Mouse (Mus musculus) thymus, postnatal 36 days (tissue): ENCODE measurements around the gene Cxcr2.

ENCODE experiments used
- DNase-seq, 2 experiments: peaks; one replicate each; pipeline ENCODE4 v3.0.0; 2022; ENCODE audit warnings: mixed read lengths in 2 of 2

Cxcr2 gene

DNA sequence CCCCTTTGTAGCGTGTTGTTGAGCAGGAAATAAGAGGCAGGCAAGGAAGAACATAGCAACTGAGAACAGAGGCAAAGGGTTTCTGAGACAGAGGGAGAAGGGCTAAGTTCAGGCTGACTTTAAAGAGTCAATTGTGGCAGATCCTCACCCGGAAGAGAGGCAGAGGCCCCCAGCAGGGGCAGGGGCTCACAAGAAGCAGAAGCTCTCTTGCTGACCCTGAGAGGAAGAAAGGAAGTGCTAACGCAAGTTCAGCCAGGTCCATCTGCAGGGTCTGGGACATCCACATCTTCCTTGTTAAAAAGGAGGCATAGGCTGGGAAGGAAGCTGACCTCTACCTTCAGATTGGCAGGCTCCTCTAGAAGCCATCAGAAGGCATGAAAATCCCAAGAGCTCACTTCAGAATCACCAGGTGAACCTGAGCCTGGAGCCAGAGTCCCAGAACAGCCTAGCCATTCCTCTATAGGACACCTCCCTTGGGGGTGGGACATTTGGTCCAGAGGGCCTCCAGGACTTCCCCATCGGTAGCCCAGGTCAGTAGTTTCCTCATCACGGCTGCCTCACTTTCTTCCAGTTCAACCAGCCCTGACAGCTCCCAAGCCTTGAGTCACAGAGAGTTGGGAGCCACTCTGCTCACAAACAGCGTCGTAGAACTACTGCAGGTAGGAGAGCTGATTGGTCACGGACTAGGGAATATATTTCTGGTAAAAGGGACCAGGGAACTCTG, at the start of gene Cxcr2:
Gene Cxcr2 (plus strand): TSS at position 529 of the 724 bp plus-strand sequence.
- peak; percentile 31 to 44 for DNase-seq

DNA sequence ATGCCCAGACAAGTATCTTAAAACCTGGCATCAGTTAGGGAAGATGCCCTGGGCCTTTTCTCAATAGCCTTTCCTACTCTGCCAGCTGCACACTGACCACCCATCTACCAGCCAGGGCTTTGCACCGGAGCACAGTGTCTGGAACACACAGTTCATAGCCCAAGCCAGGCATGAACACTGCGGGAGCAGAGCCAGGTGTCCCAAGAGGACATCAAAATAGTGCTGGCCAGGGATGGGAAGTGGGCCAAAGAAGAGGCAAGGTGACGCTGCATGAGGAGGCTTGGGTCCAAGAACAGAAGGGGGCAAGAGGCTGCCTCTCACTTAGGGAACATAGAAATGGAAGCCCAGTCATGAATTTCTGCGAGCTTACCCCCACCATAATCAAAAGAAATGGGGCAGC, 48.1 kb upstream of the Cxcr2 start:
- no peak for DNase-seq

DNA sequence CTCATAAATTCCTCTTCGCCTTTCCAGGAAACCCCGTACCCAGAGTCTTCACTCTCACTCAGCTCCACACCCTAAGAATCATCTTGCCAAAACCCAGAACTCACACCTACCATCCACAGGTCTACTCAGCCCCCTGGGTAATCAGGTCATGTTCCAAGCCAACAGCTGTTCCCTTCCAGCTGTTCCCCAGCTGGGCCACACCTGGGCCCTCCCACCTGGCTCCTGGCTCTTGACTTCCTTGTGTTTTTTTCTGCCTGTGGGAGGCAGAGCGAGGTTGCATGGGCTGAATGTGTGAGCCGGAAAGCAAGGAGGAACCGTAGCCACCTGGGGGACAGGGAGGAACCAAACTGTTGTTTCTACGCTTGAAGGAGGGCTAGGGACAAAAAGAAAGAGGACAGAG, 47.6 kb upstream of the Cxcr2 start:
- no peak for DNase-seq

DNA sequence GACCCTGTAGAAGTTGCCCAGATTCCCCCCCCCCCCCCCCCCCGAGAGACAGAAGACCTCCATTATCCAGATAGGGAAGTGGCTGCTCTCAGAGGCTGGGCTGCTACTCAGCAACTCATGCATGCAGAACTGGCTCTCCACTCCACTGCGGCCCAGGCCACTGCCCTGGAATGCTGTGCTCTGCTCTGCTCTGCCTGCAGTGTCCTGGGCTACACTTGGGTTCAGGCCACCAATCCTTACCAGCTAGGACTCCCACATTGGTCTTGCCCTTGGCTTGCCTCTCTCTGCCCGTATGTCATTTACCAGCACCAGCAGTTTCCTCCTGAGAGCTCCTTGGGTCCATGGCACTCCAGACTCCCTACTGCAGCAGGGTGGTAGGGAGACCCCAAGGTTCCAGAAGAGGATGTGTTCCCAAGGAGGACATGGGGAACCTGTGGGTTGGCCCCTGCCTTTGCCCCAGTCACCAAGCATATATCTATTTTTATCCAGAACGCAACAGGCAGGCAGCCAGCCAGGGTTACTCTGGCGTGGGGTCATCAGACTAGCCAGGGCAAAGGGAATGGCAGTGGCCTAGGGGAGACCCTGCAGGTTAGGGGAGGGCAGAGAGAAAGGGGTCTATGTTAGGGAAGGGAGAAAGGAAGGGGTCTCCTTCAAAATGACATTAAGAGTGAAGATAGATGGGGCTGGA, 45.7 kb upstream of the Cxcr2 start:
- no peak for DNase-seq

DNA sequence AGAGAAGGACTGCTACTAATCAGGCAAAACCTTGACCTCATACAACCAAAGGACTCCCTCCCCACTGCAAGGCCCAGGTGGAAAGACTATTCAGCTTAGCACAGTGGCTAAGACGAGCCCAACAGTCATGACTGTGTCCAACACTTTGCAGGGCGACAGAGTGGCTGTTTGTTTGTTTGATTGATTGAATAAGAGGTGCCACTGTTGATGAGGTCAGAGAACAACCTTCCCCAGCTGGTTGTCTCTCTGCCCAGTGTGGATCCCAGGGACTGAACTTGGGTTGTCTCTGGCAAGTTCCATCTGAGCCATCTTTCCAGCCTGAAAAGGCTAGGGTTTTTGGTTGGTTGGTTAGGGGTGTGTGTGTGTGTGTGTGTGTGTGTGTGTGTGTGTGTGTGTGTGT, 44.1 kb upstream of the Cxcr2 start:
- no peak for DNase-seq

DNA sequence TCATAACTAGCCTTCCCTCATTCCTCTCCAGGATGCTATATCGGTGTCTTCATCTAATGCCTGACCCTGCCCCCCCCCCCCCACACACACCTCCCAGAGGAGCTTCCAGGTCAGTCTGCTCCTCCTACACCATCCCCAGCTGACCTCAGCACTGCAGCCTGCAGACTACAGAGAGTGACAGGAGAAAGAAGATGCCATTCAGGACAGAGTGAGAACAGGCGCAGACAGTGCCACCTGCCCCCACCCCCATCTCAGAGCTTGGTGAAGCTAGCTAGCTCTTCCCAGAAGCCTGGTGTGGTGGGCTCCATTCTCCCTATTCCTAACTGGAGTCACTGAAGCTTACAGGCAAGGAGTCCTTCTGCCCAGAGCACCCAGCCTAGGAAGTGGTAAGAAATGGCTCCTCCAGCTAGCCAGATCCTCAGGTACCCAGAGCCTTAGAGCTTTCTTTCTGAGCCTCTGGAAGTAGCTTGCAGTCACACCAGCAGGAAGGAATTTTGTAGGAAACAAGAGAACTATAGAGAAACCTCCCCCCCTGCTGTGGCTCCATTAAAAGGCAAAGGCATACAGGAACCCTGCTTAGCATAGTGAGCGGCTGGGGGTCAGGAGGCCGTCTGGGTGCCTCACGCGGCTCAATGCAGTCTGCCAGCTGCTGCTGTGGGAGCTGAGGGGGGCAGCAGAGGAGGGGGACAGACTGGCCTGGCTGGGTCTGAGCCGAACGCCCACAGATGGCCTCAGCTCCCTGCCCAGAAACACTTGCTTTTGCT, 42.7 kb upstream of the Cxcr2 start:
- DNase-seq: no peak

DNA sequence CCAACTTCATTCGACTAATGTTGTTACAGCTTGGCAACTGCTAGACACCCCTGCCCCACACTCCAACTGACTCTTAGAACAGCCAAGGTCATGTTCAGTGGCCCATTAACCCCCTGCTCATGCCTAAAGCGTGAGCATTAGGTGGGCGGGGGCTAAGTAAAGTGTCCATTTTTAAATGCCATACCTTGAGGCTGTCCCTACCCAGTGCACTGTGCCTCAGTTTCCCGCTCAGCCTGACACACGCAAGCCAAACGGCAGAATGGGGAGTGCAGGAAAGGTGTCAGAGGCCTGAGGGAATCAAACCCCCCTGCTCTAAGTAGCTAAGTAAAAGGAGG, 42.1 kb upstream of the Cxcr2 start:
- DNase-seq: no peak

DNA sequence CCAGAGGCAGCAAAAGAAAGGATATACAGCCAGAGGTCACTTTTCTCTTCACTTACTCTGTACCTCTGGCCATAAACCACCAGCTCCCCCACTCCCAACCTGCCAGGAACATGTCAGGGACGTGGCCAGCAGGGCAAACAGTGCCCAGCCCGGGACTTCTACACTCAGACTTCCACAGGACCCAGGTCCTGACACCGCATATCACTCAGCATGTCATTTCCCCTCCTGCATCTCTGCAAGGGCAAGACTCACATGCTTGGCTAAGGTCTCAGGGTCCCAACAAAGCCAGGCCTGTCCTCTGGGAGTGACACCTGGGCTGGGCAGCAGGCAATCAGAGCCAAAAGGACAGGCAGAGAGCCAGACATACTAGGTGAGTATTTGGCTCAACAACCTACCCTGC, 40.7 kb upstream of the Cxcr2 start:
- DNase-seq: no peak

DNA sequence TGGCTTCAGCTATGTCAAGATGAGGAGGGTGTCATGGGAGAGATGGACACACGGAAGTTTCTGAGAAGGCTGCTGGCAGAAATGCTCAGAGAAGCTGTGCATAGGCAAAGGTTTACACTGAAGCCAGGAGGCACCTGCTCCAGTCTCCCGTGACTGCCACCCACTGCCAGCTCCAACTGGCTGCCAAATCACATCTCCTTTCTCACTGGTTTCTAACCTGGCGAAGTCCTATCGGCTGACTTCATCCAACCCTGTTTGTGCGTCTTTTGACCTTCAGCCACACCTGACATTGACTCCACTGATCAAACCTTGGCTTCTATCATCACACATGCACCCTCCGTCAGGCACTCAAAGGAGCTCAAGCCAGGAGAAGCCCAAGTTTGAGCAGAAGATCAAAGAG, 35.9 kb upstream of the Cxcr2 start:
- DNase-seq: no peak

DNA sequence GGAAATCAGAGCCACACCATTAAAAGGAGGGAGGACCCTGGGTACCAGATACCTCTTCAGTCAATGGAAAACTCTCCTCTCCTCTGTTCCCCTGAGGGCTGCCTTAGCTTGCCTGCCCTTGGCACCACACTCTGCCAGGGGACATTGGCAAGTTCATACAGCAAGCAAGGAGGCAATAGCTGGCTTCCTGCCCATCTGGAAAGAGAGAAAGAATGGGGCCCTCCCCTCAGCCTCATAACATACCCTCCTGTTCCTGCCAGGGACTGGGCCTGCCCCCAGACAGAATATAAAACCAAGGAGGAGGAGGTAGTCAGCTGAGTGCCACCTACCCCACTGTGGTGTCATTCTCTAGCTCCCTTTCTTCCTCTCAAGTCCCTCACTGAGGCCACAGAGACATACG, 34.7 kb upstream of the Cxcr2 start:
- DNase-seq: no peak

DNA sequence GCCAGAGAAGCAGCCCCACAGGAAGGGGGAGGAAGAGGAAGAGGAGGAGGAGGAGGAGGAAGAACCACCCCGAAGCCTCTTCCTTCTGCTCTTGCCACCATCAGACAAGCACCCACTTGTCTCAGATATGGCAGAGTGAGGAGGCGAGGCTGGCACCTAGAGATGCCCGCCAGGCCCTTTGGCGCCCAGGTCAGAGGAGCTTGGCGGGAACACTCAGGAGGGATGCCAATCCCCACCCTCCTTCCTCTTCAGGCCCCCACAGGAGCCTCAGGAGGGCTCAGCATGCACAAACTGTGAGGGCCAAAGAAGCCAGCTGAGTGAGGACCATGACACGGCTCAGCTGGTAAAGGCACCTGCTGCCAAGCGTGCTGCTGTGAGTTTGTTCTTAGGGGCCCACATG, 32.7 kb upstream of the Cxcr2 start:
- DNase-seq: no peak

DNA sequence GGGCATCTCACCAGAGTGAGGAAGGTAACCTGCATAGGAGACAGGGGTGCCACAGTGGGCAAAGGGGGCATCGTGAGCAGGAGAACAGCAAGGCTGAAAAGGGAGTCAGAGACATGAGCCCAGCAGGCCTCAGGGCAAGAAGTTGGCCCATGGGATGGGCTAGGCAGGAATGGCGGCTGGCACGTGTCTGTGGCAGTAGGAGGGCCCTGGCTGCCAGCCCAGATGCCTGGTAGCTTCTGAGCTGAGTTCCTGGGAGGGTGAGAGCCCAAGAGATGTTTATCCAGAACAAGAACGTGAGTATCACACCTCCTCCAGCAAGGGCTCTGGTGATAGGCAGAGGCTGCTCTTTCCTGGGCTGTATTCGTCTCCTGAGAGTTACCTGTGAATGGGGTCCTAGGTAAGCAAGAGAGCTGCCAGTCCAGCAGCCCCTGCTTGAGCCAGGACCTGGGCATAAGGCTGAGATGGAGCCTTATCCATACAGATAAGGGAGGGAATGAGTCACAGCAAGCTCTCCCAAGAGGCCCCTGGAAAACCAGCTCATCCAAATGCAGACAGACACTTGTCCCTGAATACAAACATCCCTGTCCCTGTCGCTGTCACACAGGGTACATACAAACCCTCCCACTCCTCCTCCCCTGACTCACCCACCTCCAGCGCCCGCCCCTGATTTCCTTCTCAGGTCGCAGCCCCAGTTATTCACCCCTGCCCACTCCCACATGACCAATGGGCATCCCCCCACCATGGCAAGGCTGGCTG, 31.8 kb upstream of the Cxcr2 start:
- DNase-seq: no peak

DNA sequence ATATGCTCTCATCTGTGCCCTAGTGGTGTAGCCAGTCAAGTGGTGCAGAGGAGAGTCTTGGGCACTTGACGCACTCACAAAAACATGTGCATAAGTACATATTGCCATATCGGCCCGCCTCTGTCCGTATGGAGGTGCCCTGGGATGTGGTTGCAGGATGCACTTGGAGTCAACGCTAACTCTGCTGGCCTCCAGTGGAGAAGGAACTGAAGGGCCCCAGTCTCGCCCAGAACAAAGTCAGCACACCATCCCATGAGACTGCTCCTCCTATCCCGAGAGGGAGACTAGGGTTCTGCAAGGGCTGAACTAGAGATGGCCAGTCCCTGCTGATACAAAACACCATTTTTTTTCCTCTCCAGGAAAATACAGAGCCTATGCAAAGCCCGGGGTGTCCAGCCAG, 30.6 kb upstream of the Cxcr2 start:
- DNase-seq: no peak

DNA sequence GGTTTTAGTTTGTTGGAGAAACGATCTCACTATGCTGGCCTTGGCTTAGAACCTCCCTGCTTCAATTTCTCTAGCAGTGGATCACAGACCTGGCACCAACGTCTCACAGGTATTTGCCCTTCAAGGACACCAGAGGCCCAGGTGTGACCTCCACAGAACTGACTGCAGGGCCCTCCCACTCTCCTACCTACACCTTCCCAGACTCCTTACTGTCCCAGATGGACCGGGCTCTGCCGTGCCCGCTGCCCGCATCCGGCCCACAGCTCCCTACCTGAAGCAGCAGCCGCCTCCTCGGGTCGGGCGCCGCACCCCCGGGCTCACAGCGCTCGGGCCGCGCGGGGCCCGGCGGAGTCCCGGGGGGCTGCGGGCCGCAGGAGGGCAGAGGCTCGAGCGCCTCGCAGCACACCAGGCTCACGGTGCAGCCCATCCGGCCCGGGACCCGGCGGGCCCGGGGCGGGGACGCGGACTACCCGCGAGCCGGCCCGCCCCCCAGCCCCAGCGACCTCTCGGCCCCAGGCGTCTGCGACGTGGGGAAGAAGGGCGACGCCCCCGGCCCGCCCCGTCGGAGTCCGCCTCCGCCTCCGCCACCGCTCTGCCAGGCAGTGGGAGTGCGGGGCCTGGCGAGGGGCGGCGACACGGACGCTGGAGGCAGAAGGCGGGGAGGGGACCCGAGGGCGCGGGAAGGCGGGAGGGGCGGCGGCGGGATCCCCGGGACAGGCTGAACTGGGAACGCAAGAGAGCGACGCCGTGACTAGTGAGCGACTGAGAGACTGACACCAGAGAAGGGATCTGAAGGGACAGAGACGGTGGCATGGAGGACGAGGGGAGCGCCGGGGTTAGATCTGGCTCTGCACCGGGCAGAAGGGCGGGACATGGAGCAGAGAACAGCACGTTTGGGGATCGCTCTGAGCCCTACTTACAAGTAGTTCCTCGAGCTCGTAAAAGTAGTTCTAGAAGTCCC, 29.5 kb upstream of the Cxcr2 start, which contains the start of gene Tns1:
Gene Tns1 (minus strand): TSS at position 429 of the 961 bp plus-strand sequence.
- DNase-seq: peak; percentile 69 to 78

DNA sequence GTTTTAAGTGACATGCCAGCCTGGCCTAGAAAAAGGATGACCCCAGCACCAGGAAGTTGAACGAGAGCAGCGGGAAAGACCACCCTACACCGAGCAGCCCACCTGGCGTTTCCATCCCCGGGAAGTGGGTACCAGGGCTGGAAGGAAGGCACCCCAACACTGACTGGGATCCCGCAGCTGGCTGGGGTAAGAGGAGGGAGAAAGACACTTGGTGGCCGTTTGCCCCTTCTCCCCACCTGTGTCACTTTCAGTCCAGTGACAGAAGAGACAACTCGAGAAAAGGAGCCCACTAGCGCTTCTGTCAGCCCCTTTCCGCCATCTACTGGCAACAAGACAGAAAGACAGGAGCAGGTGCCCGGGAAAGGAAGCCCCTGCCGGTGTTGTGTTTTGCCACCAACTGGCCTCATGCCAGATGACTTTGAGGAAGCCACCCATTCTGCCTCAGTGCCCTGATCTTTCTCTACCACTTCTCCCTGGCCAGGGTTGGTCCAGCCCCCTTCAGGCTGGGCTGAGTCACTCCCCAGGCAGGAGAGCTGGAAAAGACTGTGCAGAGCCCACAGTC, 28.7 kb upstream of the Cxcr2 start, which contains the start of gene Rufy4:
Gene Rufy4 (plus strand): TSS at position 551 of the 562 bp plus-strand sequence.
- peak; percentile 79 to 83 for DNase-seq

DNA sequence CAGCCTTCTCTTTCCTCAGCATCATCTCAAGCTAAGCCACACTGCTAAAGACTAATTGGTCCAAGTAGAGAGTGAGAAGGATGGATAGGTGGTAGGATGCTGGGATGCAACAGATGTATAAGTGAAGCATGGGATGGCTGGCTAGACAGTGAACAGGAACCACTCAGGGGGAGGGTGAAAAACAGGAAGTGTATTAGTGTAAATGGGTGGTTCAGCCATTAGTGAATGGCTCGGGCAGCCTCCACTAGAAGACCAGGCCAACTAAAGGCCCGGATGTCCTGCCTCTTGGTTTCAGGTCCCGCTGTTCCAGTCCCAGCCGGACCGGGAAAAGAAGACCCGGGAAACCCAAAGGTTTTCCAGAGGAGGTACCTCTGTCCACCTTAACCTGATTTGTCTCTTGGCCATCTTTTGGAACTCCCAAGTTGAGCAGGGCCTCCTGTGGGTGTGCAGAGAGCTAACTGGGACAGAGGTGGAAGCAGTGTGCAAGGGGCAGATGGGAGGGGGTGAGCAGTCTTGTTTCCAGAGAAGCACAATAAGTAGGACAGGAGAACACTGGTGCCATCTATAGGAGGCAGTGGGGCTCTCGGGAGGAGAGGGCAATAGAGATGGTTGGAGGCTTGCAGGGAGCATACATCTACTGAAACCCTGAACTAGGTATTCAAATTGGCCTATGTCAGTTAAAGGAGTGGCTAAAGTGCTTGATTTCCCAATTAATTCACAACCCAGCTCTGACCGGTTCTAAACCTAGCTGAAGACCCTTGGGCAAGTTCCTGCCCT, 22.7 kb upstream of the Cxcr2 start:
- DNase-seq: no peak

DNA sequence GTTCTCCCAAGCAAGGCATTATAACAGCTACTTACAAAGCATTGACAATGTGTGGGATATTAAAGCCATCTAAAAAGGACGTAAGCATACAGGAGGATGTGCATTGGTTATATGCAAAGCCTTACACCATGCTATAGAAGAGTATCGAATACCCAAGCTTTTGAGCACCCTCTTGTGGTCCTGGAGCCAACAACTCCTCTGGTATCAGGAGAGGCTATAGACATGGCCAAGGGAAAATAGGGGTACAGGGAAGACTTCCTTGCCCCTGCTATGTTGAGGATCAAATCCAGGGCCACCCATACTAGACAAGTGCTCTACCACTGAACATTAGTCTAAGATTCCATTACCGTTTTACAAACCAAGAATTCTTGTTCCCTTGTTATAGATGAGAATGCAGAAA, 21.8 kb upstream of the Cxcr2 start:
- no peak for DNase-seq

DNA sequence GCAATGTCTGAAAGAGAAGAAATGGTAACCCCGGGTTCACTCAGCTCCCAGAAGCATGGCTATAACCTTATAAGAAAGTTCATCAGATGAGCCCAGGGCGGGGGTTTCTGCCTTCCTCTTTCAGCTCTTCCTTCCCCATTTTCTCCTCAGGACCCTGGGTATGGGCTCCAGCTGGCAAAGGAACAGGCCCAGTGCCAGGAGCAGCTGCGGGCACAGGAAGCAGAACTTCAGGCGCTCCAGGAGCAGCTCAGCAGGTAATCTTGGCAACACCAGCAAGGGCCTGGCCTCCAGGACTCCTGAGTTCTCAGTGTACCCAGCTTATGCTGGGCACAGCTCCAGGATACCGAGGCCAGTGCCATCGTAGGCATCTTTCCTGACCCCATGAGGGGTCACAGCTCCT, 19.8 kb upstream of the Cxcr2 start:
- DNase-seq: no peak

DNA sequence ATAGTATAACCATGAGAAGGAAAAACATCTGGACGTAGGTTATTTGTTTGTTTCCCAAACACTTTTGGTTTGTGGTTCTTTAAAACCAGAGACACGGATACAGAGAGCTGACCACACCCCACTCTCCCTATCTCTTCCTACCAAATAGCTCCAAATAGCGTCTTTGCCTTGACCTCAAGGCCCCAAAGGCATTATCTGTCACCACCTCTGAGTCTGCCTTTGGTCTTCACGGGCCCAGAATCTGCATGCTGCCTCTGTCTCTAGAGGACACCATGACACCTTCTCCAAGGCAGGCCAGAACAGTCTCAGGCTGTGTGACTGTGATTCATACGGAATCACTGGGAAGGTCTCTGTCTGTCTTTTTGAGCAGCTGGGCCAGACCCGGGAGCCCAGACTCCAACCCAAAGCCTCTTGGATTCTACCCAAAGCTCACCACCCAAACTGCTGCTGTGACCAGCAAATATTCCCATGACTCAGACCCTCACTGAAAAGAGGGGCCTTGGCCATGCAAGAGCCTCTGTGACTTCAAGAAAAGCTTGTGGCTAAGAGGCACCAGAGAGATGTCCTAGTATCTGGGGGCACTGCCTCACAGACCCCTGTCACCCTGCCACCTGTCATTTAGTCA, 18.4 kb upstream of the Cxcr2 start:
- DNase-seq: no peak

DNA sequence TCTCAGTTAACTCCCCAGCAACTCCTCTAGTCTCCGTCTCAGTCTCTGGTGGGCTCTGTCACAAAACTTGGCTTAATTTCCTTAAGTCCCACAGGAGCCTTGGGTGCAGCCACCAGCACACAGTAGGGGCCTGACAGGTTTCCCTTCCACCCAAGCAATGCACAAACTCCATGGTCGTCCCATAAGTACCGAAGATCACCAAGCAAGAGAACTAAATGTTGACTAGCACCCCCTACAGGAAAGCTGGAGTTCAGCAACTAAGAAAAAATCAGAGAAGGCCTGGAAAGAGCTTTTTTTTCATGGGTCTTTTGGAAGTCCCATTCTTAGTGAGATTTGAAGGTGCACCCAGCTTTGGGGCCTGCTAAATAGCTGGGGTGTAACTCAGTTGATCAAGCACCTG, 14.4 kb upstream of the Cxcr2 start:
- no peak for DNase-seq
